Comparison of ENCODE assay signal across 9 mouse cellular contexts in genomic region chr17:85995727-85996126, GRCm38 (mm10).
A peak's percentile ranks its signal among the peaks of the same experiment; 100 is the strongest.
DNase-seq lines count a peak whose midpoint lies in the region; ATAC-seq lines count a peak whose summit lies in the region.
"Had no signal": no experiment of that assay in that cellular context is flagged by ENCODE, and none has a peak within 500 bp of the region (broad histone marks: within the 10 kb centered on the region; RNA-seq: fewer than 3 reads in every experiment).

No protein-coding gene starts in this region.

- no peak for ATAC-seq in midbrain, embryonic 14.5 days (ENCODE audit: low FRiP score, low TSS enrichment)
- no peak for ATAC-seq in midbrain, embryonic 16.5 days
- no peak for ATAC-seq in neural tube, embryonic 15.5 days (ENCODE audit: low FRiP score)

- no peak overlapping the region for H3K4me3 ChIP-seq in midbrain, embryonic 14.5 days (replicated peaks; ENCODE audit: low read depth, low read length)
- no peak overlapping the region for H3K4me3 ChIP-seq in midbrain, embryonic 16.5 days (ENCODE audit: low read depth, low read length)
- no peak overlapping the region for H3K4me3 ChIP-seq in neural tube, embryonic 15.5 days (replicated peaks)

- H3K36me3 ChIP-seq in midbrain, embryonic 14.5 days (ENCODE audit: control insufficient read depth, insufficient read depth, low read length), result no peaks in the 10 kb centered on the region
- H3K36me3 ChIP-seq in midbrain, embryonic 16.5 days (ENCODE audit: control insufficient read depth, insufficient read depth, low read length), result peaks cover 10% of the 10 kb centered on the region
- H3K36me3 ChIP-seq in neural tube, embryonic 15.5 days, result peaks cover 15% of the 10 kb centered on the region

- H3K4me1 ChIP-seq in midbrain, embryonic 14.5 days (ENCODE audit: control insufficient read depth, insufficient read depth, low read length), result no peaks in the 10 kb centered on the region
- H3K4me1 ChIP-seq in midbrain, embryonic 16.5 days (ENCODE audit: control insufficient read depth, insufficient read depth, low read length), result no peaks in the 10 kb centered on the region
- H3K4me1 ChIP-seq in neural tube, embryonic 15.5 days, result 0 out of 2 replicates have a peak, but pooled peaks cover 3% of the 10 kb centered on the region

- 75% methylated on average over 2 of the region's 2 CpGs for WGBS in midbrain, embryonic 14.5 days
- 71% methylated on average over 2 of the region's 2 CpGs for WGBS in midbrain, embryonic 16.5 days
- 58% methylated on average over 2 of the region's 2 CpGs for WGBS in neural tube, embryonic 15.5 days

- no peak overlapping the region for H3K9ac ChIP-seq in midbrain, embryonic 14.5 days (replicated peaks; ENCODE audit: low read length)
- no peak overlapping the region for H3K9ac ChIP-seq in midbrain, embryonic 16.5 days (ENCODE audit: low read depth, low read length)
- H3K9ac ChIP-seq in neural tube, embryonic 15.5 days (replicated peaks), result no peak overlapping the region

- H3K27ac ChIP-seq in midbrain, embryonic 14.5 days (replicated peaks; ENCODE audit: low read depth, low read length), result no peak overlapping the region
- H3K27ac ChIP-seq in midbrain, embryonic 16.5 days (ENCODE audit: low read length), result no peak overlapping the region
- 0 out of 2 replicates have a peak overlapping the region, but pooled peaks have one; percentile 5 for H3K27ac ChIP-seq in neural tube, embryonic 15.5 days (replicated peaks)
- H3K27ac ChIP-seq: kidney, postnatal 0 days had no signal

- H3K9me3 ChIP-seq in midbrain, embryonic 14.5 days (ENCODE audit: control insufficient read depth, low read length), result peaks cover 10% of the 10 kb centered on the region; the same call in 1 of the 2 replicates
- H3K9me3 ChIP-seq in midbrain, embryonic 16.5 days (replicated peaks; ENCODE audit: control insufficient read depth, low read length, poor library complexity, severe bottlenecking), result peaks cover 11% of the 10 kb centered on the region
- H3K9me3 ChIP-seq in neural tube, embryonic 15.5 days (replicated peaks), result 0 out of 2 replicates have a peak, but pooled peaks cover 9% of the 10 kb centered on the region

- DNase-seq in midbrain, embryonic 14.5 days, result peak; percentile 78
- DNase-seq in cerebellum, postnatal 36 days, result peak; percentile 35 to 57
- peak; percentile 64 to 82 for DNase-seq in heart, adult 9 months (ENCODE audit: low spot score in 2 of 2)
- peak; percentile 67 to 77 for DNase-seq in layer of hippocampus, postnatal 10 days (ENCODE audit: low spot score in 2 of 2)
- DNase-seq in natural killer cell, adult 2 months (ENCODE audit: low spot score in 2 of 2), result no peak
- no peak for DNase-seq in T-cell, adult 2 months (ENCODE audit: low spot score)

- H3K27me3 ChIP-seq in midbrain, embryonic 14.5 days (ENCODE audit: control insufficient read depth, insufficient read depth, low read length), result no peaks in the 10 kb centered on the region
- H3K27me3 ChIP-seq in midbrain, embryonic 16.5 days (ENCODE audit: control insufficient read depth, insufficient read depth, low read depth, low read length), result no peaks in the 10 kb centered on the region
- H3K27me3 ChIP-seq in neural tube, embryonic 15.5 days (replicated peaks), result no peaks in the 10 kb centered on the region

- no peak overlapping the region for H3K4me2 ChIP-seq in midbrain, embryonic 14.5 days (ENCODE audit: low read length)
- H3K4me2 ChIP-seq in midbrain, embryonic 16.5 days (ENCODE audit: low read length), result no peak overlapping the region
- no peak overlapping the region for H3K4me2 ChIP-seq in neural tube, embryonic 15.5 days

Comparison
In these comparisons a context has a peak if more than half of its experiments do, and no peak if none do; other contexts are left out.
1. DNase-seq: peak in midbrain, embryonic 14.5 days (single experiment), cerebellum, postnatal 36 days (2 of 2), heart, adult 9 months (2 of 2) and layer of hippocampus, postnatal 10 days (2 of 2); none in natural killer cell, adult 2 months (0 of 2) and T-cell, adult 2 months (single experiment).